Mouse (Mus musculus) CD4-positive, CD25-positive, alpha-beta regulatory T cell, adult 4 months (primary cell): ENCODE measurements around the gene Zic2. TPM values are rescaled to one million over a fixed set of nuclear protein-coding genes. Genes with fewer than 3 reads are reported as not detected.

Experiments used
- ATAC-seq: one replicate; pipeline ENCODE4 v1.8.0; 2017
- polyA plus RNA-seq, 2 experiments: library from polyadenylated mRNA; unstranded; fragments of 100-300 nt; shearing (Covaris generic); gene quantifications; one replicate each; pipeline ENCODE4 v1.2.1; 2017

Zic2 gene
- polyA plus RNA-seq, 2 experiments from 2014 or later = not detected

GRCm38 (mm10) chr14:122509058-122509457 lies 33.8 kb downstream of the Zic2 start:
- no peak for ATAC-seq

DNA sequence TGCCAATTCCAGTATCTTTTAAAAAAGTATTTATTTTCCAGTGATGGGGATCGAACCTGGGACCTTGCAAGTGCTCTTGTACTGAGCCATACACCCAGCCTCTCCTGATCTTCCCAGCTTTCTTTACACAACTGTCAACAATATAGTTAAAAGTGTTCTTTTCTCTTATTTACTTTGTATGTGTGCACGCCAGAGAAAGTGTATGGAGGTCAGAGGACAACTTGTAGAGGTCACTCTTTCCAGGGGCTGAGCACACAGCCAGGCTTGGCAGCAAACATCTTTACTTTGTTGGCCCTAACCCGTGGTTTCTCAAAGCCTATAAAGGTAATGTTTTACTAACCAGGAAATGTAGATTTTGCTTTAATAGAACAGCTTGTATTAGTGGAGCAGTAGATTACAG lies 36.3 kb downstream of the Zic2 start:
- no peak for ATAC-seq

DNA sequence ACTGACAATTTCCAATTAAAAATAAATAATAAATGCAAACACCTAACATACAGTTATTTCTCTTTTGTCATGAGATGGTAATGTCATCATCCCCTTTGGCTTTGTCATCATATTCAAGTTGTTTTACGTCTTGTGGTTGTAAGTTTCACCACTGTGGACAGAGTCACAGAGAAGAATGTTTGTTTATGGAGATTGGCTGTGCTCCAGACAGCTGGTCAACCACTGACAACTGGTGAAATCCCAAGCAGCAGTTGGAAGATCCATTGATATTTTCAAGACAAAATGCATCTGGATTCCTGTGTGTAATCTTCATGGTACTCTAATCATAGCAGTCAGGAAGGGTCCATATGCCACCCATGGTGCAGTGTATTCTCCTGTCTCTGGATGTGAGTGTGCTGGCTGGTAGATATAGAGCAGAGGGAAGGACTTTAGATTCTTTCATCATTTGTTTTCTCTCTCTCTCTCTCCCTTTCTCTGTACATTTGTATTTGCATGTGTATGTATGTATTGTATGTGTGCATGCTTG lies 38.3 kb downstream of the Zic2 start:
- ATAC-seq = no peak

DNA sequence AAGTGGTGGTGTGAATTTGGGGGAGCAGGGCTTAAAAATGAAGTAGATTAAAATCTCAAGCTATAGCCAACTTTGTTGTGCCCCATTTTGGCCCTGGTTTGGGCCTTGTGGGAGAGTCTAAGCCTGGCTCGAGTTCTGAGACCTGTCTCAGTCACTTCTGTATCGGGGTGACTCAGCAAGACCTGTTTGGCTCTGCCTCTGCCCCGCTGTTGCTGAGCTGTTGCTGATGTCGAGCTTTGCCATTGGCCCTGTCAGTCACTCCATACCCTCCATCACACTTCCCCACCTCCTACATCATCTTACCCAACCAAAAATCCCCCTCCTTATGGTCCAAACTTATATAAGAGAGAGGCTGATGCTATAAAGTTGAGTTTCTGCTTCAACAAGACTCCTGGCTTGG lies 53.2 kb downstream of the Zic2 start:
- ATAC-seq = no peak

Other genes with a start within 250 kb of the Zic2 start
- not detected for gene Gm5089, start 24.3 kb upstream of the Zic2 start, polyA plus RNA-seq
- gene Zic5, start 9.8 kb upstream of the Zic2 start, polyA plus RNA-seq = not detected
- gene Gm10837, start 15.2 kb downstream of the Zic2 start, polyA plus RNA-seq = not detected
- 10 to 100 TPM; 18.7 to 20.9 TPM for gene Pcca, start 58.9 kb downstream of the Zic2 start, polyA plus RNA-seq